Mouse (Mus musculus) C2C12 (cell line): Measurements from ENCODE around the gene Tes3-ps.

Experiments
- CEBPB ChIP-seq: IDR thresholded peaks from one replicate; pipeline ENCODE4 v1.6.1; 2011; ENCODE audit warnings: low read depth, mild to moderate bottlenecking, control low read depth, moderate library complexity
- CTCF ChIP-seq: IDR thresholded peaks from one replicate; pipeline ENCODE4 v1.5.1; 2011; ENCODE audit not compliant: control insufficient read depth, insufficient read depth, insufficient read length
- MYOD1 ChIP-seq: IDR thresholded peaks from one replicate; pipeline ENCODE4 v1.6.1; 2011; ENCODE audit warnings: low read depth; ENCODE audit not compliant: control insufficient read depth, insufficient read length
- USF1 ChIP-seq: IDR thresholded peaks from one replicate; pipeline ENCODE4 v1.6.1; 2011; ENCODE audit warnings: low read depth, mild to moderate bottlenecking, control low read depth, moderate library complexity

DNA sequence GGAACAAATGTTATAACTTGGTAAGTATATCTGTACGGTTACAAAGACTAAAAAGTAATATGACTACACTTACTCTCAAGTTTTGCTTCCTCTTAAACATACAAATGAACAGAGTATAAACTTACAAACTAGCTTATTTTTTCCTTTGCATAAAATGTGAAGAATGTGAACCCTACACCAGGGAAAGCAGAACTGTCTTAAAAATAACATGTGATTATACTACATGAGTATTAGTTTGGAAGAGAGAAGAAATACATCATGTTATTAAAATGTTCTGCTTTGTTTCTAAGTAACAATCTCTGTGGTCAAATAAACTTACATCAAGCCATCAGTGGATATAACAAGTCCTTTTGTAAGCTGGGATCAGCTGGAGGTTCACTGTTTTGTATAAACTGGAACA, 45.6 kb downstream of the Tes3-ps start:
- TF ChIP-seq CTCF (no peak), MYOD1 (no peak), CEBPB (no peak), USF1 (no peak)
